Mouse (Mus musculus): Measurements from ENCODE around the gene Pus7l.

The Pus7l gene

DNA sequence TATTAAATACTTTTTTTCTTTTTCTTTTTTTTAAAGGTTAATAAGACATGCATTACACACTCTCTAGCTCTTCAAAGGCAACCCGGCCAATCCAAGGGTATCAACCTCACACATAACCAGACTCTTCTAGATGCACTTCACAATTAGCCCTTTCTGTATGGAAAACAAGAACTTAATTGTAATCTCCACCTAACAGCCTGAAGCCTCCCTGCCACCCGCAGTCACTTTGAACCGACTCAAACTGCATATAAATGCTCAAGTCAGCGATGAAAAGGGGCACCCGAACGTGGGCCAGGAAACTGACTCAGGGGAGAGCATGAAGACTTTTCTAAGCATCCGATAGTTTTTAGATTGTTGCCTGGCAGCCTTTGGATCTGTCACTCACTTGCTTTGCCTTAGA is 66.1 kb downstream of the Pus7l start:
- DNase-seq (ENCODE audit: low spot score in 2 of 2): no peak

DNA sequence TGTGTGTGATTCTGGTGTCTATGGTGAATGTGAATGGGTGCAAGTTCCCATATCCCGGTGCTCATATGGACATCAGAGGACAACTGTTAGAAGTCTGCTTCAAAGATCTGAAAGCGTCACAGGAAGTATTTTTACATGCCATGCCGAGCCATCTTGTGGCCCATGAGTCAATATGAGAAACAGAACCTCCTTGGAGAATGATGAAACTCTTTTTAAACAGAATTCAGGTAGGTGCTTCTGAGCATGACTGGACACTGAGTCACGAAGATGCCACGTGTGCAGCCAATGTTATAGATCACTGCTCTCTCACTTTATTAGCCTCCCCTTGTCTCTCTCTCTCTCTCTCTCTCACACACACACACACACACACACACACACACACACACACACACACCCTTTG is 67.4 kb downstream of the Pus7l start:
- no peak for DNase-seq (ENCODE audit: low spot score in 2 of 2)

Data from right cerebral cortex, adult 2 months (tissue).